Mouse (Mus musculus): ENCODE data around the gene Pias3.

DNA sequence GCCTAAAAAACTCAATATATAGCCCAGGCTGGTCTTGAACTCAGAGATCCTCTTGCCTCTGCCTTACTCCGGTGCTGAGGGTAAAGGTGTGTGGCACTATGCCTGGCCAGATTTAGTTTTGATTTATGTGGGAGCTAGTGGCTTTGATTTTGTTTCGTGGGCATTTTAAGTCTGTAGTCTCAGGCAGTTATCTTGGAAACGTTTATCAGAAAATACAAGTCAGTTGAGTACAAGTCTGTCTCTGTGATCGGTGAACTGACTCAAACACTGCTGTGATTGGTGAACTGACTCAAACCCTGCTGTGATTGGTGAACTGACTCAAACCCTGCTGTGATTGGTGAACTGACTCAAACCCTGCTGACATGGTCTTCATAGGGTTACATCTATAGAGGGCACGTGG lies 34.6 kb downstream of the Pias3 start:
- TF ChIP-seq CTCF (IDR thresholded peaks at IDR 0.05; ENCODE audit: control insufficient read depth, insufficient read depth, low read length): no peak
- no peak for TF ChIP-seq POLR2A (IDR thresholded peaks at IDR 0.05; ENCODE audit: borderline replicate concordance, control insufficient read depth, low read depth, low read length)

All from bone marrow, adult 2 months (tissue).